Mouse (Mus musculus) heart, postnatal 0 days (tissue): ENCODE results near the gene Dnase1. TPM values are rescaled to one million over a fixed set of nuclear protein-coding genes. Genes with fewer than 3 reads are reported as not detected.

Experiments used
- ATAC-seq: fragments of 200-750 bp; cut with Nextera tagmentation; 2 replicates; pipeline ENCODE4 v1.8.0; 2017; ENCODE audit warnings: low read depth, moderate number of reproducible peaks, moderate library complexity; ENCODE audit not compliant: insufficient read depth
- DNase-seq: peaks from one replicate; pipeline ENCODE4 v3.0.0-alpha.2; 2016; ENCODE audit warnings: low spot score
- H3K27ac ChIP-seq: fragments of 300-500 bp; sonication (generic); 2 replicates; pipeline ENCODE4 v1.5.1; 2014; ENCODE audit warnings: low read depth, mild to moderate bottlenecking
- H3K27me3 ChIP-seq: fragments of 300-500 bp; sonication (generic); 2 replicates; pipeline ENCODE4 v1.6.1; 2014; ENCODE audit warnings: low read length, mixed read lengths; ENCODE audit not compliant: control insufficient read depth, insufficient read depth
- H3K36me3 ChIP-seq: fragments of 300-500 bp; sonication (generic); replicated peaks from 2 replicates; pipeline ENCODE4 v1.6.1; 2014; ENCODE audit warnings: low read length, mixed read lengths; ENCODE audit not compliant: control insufficient read depth, insufficient read depth
- H3K4me1 ChIP-seq: fragments of 300-500 bp; sonication (generic); 2 replicates; pipeline ENCODE4 v1.6.1; 2014; ENCODE audit warnings: antibody characterized with exemption; ENCODE audit not compliant: control insufficient read depth, insufficient read depth
- H3K4me2 ChIP-seq: fragments of 300-500 bp; sonication (generic); 2 replicates; pipeline ENCODE4 v1.6.1; 2014; ENCODE audit warnings: low read depth, mild to moderate bottlenecking, low read length, moderate library complexity
- H3K4me3 ChIP-seq: fragments of 300-500 bp; sonication (generic); 2 replicates; pipeline ENCODE4 v1.5.1; 2014; ENCODE audit warnings: low read depth, low read length
- H3K9ac ChIP-seq: fragments of 300-500 bp; sonication (generic); replicated peaks from 2 replicates; pipeline ENCODE4 v1.6.1; 2014; ENCODE audit warnings: low read depth, low read length, mixed read lengths
- H3K9me3 ChIP-seq: fragments of 300-500 bp; sonication (generic); replicated peaks from 2 replicates; pipeline ENCODE4 v1.6.1; 2016; ENCODE audit warnings: low read length; ENCODE audit not compliant: control insufficient read depth
- CTCF ChIP-seq: IDR thresholded peaks from 2 replicates; pipeline ENCODE4 v1.5.1; 2016; ENCODE audit warnings: antibody characterized with exemption, control low read depth, low read depth
- EP300 ChIP-seq: IDR thresholded peaks from 2 replicates; pipeline ENCODE4 v1.6.1; 2016; ENCODE audit warnings: antibody characterized with exemption, low read depth
- WGBS: fragments of 180-500 bp; shearing (Covaris S2); extraction: QIAGEN DNeasy Blood & Tissue Kit; methylation state at CpG from one replicate; pipeline ENCODE4 v1.1.7; 2014; 5-methylcytosine and 5-hydroxymethylcytosine counted together
- polyA plus RNA-seq: library from polyadenylated mRNA; unstranded; fragments of >200 nt; fragmentation: Nextera tagmentation; extraction: Ambion mirVana; gene quantifications from 2 replicates; pipeline ENCODE4 v1.2.1, GENCODE M21; 2015
- total RNA-seq: library from RNA; depleted of rRNA; stranded (reverse); fragments of >200 nt; gene quantifications from 2 replicates; pipeline ENCODE4 v1.2.3, GENCODE M21; 2014; ENCODE audit warnings: low replicate concordance

Dnase1 gene
- total and polyA plus RNA-seq, 2 experiments from 2014 or later = 1.3 TPM; not detected in 1

DNA sequence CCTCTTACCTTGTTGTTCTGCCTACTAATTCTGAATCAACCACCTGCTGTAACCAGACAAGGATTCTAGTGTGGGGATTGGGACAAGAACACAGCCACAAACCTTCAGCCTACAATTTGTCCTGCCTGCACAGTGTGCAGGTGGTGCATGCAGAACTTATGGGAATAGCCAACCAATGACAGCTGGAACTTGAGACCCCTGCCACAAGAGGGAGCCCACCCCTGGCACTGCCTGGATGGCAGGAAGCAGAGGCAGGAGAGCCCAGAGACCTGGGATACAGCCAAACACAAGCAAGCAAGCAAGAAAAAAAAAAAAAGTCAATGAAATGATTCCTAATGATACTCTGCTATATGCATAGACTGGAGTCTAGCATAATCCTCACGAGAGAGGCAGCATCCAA, 15.5 kb upstream of the Dnase1 start:
- H3K4me2 ChIP-seq = no peak overlapping the region
- no peak for TF ChIP-seq EP300
- no peak for TF ChIP-seq CTCF
- no peaks in the 10 kb centered on the region for H3K36me3 ChIP-seq
- ATAC-seq (no peak), DNase-seq (no peak)
- H3K4me1 ChIP-seq = no peaks in the 10 kb centered on the region
- no peaks in the 10 kb centered on the region for H3K9me3 ChIP-seq
- WGBS = 93% methylated on average over 1 of the region's 1 CpGs
- no peak overlapping the region for H3K27ac ChIP-seq
- no peak overlapping the region for H3K4me3 ChIP-seq
- H3K9ac ChIP-seq = no peak overlapping the region
- H3K27me3 ChIP-seq = no peaks in the 10 kb centered on the region

DNA sequence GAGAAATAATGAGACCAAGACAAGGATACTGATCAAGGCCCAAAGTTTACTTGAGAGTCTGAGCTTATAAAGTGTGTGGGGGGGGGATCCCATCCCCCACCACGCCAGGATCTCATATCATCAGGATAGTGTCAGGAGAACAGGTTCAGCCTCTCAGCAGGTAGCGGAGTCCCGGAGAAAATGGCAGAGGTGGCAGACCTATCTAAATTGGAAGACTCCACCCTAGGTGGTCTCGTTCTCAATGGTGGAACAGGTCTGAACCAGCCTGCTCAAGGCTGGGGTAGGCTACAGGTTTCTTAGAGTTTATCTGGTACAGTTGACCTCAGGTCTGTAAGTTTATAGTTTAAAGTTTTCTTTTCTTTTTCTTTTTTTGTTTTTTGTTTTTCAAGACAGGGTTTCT, 14.0 kb upstream of the Dnase1 start:
- no peaks in the 10 kb centered on the region for H3K4me1 ChIP-seq
- H3K27ac ChIP-seq = no peak overlapping the region
- ATAC-seq = no peak

DNA sequence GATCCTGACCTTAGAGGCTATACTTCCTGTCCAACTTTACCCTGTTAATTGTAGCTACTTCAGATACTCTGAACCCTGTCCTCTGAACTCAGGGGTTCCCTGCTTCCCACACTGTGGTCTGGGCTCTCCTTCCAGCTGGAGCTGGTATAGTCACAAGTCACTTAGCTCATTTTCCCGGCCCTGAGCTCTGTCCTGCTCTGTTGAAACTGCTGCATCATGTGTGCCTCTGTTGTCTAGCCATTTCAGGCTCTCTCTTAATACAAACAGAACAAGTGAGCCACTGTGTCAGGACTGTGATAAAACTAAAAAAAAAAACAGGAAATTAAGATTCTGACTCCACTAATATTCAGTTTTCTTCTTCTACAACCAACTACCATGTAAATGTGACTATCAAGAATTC, 10.1 kb upstream of the Dnase1 start:
- H3K4me1 ChIP-seq = no peaks in the 10 kb centered on the region
- TF ChIP-seq CTCF (no peak), EP300 (no peak)
- H3K27ac ChIP-seq = no peak overlapping the region
- H3K27me3 ChIP-seq = no peaks in the 10 kb centered on the region
- ATAC-seq (no peak), DNase-seq (no peak)
- no peak overlapping the region for H3K4me2 ChIP-seq
- H3K4me3 ChIP-seq = no peak overlapping the region
- 52% methylated on average over 1 of the region's 1 CpGs for WGBS
- H3K9ac ChIP-seq = no peak overlapping the region
- H3K9me3 ChIP-seq = no peaks in the 10 kb centered on the region
- no peaks in the 10 kb centered on the region for H3K36me3 ChIP-seq

More for the DNA sequence above, 14.0 kb upstream of the Dnase1 start:
- TF ChIP-seq CTCF (no peak), EP300 (no peak)
- H3K4me3 ChIP-seq = no peak overlapping the region
- H3K27me3 ChIP-seq = no peaks in the 10 kb centered on the region
- no peaks in the 10 kb centered on the region for H3K36me3 ChIP-seq
- 62% methylated on average over 4 of the region's 4 CpGs for WGBS
- H3K4me2 ChIP-seq = no peak overlapping the region
- DNase-seq = no peak
- H3K9me3 ChIP-seq = no peaks in the 10 kb centered on the region
- no peak overlapping the region for H3K9ac ChIP-seq

DNA sequence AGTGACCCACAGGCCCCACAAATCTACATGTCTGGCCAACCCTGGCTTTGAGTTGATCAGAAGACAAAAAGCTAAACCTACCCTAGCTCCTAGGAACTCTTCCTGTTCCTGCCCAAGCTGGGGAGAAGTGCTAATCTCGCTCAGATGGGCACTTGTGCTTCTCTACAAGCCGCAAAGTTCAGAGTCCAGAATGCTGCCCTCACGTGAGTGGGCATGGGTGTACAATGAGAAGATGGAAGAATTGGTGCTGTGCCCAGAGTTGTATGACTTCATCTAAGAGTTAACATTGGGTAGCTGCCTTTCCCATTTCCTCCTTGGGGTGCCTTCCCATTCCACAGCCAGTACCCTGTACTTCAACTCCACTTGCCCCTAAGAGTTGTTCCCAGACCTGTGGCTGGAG, 9.5 kb upstream of the Dnase1 start:
- no peaks in the 10 kb centered on the region for H3K4me1 ChIP-seq
- no peaks in the 10 kb centered on the region for H3K27me3 ChIP-seq
- TF ChIP-seq EP300 (no peak), CTCF (no peak)
- no peak overlapping the region for H3K4me3 ChIP-seq
- no peaks in the 10 kb centered on the region for H3K36me3 ChIP-seq
- H3K4me2 ChIP-seq = no peak overlapping the region
- WGBS = 67% methylated on average over 3 of the region's 3 CpGs
- no peak overlapping the region for H3K9ac ChIP-seq
- no peaks in the 10 kb centered on the region for H3K9me3 ChIP-seq
- no peak for ATAC-seq
- DNase-seq = no peak
- no peak overlapping the region for H3K27ac ChIP-seq

DNA sequence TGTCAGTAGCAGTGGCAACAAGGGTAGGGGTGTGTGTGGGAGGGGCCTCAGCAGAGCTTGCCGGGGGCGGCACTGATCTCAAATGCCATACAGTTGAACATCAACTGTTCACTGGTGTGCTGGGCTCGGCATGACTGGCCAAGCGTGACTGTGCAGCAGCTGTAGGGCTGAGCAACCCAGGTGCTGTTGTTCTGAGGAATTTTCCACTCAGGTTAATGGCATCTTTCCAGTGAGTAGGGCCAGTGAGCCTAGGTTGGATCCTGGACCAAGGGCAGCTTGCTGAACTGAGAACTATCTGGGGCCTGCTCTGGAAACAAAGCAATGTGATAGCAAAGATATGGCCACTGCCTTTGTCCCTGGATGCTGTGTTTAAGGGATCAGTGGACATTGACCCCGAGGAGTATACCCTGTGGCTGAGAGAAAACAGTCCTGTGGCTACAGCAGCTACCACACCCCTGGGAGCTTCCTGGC, 7.3 kb upstream of the Dnase1 start:
- no peak overlapping the region for H3K4me2 ChIP-seq
- no peak for TF ChIP-seq CTCF
- ATAC-seq (no peak), DNase-seq (no peak)
- H3K27me3 ChIP-seq = no peaks in the 10 kb centered on the region
- no peak overlapping the region for H3K9ac ChIP-seq
- H3K27ac ChIP-seq = no peak overlapping the region
- no peaks in the 10 kb centered on the region for H3K36me3 ChIP-seq
- WGBS = 75% methylated on average over 5 of the region's 5 CpGs
- no peaks in the 10 kb centered on the region for H3K9me3 ChIP-seq
- H3K4me3 ChIP-seq = no peak overlapping the region
- H3K4me1 ChIP-seq = no peaks in the 10 kb centered on the region

DNA sequence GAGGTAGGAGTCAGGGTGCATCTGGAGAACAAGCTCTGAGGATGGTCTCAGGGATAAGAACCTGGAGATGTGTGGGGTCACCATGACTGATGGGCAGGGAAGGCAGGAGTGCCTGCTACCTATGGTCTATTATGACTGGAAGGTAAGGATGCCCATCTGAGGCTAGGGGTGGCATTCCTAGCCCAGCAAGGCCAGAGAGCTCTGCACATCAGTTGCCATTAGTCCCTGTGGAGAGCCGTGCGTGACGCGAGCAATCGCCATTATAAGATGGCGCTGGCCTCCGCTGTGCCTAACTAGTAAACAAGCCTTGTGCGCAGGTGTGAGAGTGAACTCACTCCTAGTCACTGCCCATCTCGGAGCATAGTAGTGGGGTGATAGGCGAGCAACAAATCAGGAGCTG, 6.2 kb upstream of the Dnase1 start:
- H3K4me3 ChIP-seq = no peak overlapping the region
- H3K36me3 ChIP-seq = no peaks in the 10 kb centered on the region
- H3K27me3 ChIP-seq = no peaks in the 10 kb centered on the region
- TF ChIP-seq EP300 (no peak), CTCF (no peak)
- no peaks in the 10 kb centered on the region for H3K9me3 ChIP-seq
- DNase-seq (no peak), ATAC-seq (no peak)
- WGBS = 90% methylated on average over 10 of the region's 10 CpGs
- no peak overlapping the region for H3K4me2 ChIP-seq
- H3K27ac ChIP-seq = no peak overlapping the region
- no peaks in the 10 kb centered on the region for H3K4me1 ChIP-seq
- no peak overlapping the region for H3K9ac ChIP-seq
